Mouse (Mus musculus) G1E (cell line): ENCODE measurements at regions not wholly inside any gene's neighbourhood (a gene's known extent, or its start where the extent isn't known, plus 50 kb on each side); places are given as distances from the start of the nearest gene placed in this dataset.

Experiments used
- ATAC-seq: 2 replicates; pipeline ENCODE4 v1.8.0; 2016; ENCODE audit warnings: mild to moderate bottlenecking; ENCODE audit not compliant: insufficient number of reproducible peaks, poor library complexity, low FRiP score, severe bottlenecking; ENCODE audit errors: extremely low read depth
- DNase-seq: peaks from one replicate; pipeline ENCODE4 v3.0.0; 2012; ENCODE audit warnings: low spot score
- H3K27me3 ChIP-seq: 2 replicates; pipeline ENCODE4 v1.6.1; 2012; ENCODE audit warnings: mild to moderate bottlenecking, low read length, inconsistent platforms; ENCODE audit not compliant: insufficient read depth
- H3K36me3 ChIP-seq: replicated peaks from 2 replicates; pipeline ENCODE3; 2012; ENCODE audit warnings: mild to moderate bottlenecking, inconsistent platforms
- H3K4me1 ChIP-seq: 2 replicates; pipeline ENCODE4 v1.6.1; 2012; ENCODE audit warnings: low read depth, low read length, inconsistent platforms, mixed read lengths; ENCODE audit not compliant: insufficient read depth
- H3K4me3 ChIP-seq: 2 replicates; pipeline ENCODE4 v1.5.1; 2012; ENCODE audit warnings: low read depth, mild to moderate bottlenecking, inconsistent platforms, low read length, moderate library complexity, mixed read lengths
- H3K9me3 ChIP-seq: replicated peaks from 2 replicates; pipeline ENCODE4 v1.6.1; 2012; ENCODE audit warnings: inconsistent platforms
- CTCF ChIP-seq: IDR thresholded peaks from 2 replicates; pipeline ENCODE4 v1.5.1; 2012; ENCODE audit warnings: low read depth, low read length, inconsistent platforms, mixed read lengths
- GATA1 ChIP-seq: IDR thresholded peaks from 2 replicates; pipeline ENCODE4 v1.6.1; 2012; ENCODE audit warnings: borderline replicate concordance, low read length, inconsistent platforms, mixed read lengths
- GATA2 ChIP-seq: IDR thresholded peaks from 2 replicates; pipeline ENCODE4 v1.6.1; 2012; ENCODE audit warnings: low read depth, low read length, inconsistent platforms, borderline replicate concordance
- POLR2AphosphoS5 ChIP-seq: IDR thresholded peaks from 2 replicates; pipeline ENCODE4 v1.6.1; 2012; ENCODE audit warnings: low read depth, low read length, inconsistent platforms; ENCODE audit not compliant: insufficient replicate concordance
- TAL1 ChIP-seq: conservative IDR thresholded peaks from 2 replicates; pipeline ENCODE4 v1.6.1; 2012; ENCODE audit warnings: low read depth, low read length, inconsistent platforms, mixed read lengths

- TF ChIP-seq GATA1, result no peak
- no peak for TF ChIP-seq TAL1
- no peak for TF ChIP-seq CTCF
- TF ChIP-seq POLR2AphosphoS5, result no peak
- TF ChIP-seq GATA2, result no peak
- ATAC-seq, result no peak
Measured at GRCm38 (mm10) chr9:111801381-111801780, 111.2 kb upstream of the Stac start.

DNA sequence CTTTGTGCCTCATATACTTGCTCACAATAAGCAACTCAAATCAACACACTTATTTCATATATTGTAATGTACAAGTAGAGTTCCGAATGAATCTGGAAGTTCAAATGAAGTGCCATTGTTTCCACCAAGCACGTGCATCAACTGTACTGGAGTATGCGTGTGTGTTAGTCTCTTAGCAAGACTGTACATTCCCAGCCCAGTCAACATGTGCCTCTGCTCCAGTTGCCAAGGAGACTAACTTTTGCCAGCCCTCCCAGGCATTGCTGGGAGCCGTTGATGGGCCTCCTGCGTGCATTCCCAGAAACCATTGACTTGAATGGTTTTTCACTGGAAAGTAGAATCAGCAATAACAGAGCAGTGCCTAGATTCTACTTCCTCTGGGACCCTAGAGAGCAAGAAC is 110.7 kb upstream of the Stac start:
- no peaks in the 10 kb centered on the region for H3K36me3 ChIP-seq
- no peak for TF ChIP-seq POLR2AphosphoS5
- TF ChIP-seq GATA2, result no peak
- no peak for TF ChIP-seq CTCF
- no peak for TF ChIP-seq TAL1
- TF ChIP-seq GATA1, result no peak
- no peaks in the 10 kb centered on the region for H3K4me1 ChIP-seq
- peaks cover 43% of the 10 kb centered on the region for H3K9me3 ChIP-seq
- H3K4me3 ChIP-seq, result no peak overlapping the region
- no peak for ATAC-seq
- DNase-seq, result no peak
- H3K27me3 ChIP-seq, result no peaks in the 10 kb centered on the region

More at GRCm38 (mm10) chr9:111801381-111801780, 111.2 kb upstream of the Stac start:
- H3K4me3 ChIP-seq, result no peak overlapping the region
- H3K36me3 ChIP-seq, result no peaks in the 10 kb centered on the region
- H3K4me1 ChIP-seq, result no peaks in the 10 kb centered on the region
- no peak for DNase-seq
- no peaks in the 10 kb centered on the region for H3K27me3 ChIP-seq
- H3K9me3 ChIP-seq, result peaks cover 43% of the 10 kb centered on the region

- DNase-seq (no peak), ATAC-seq (no peak)
- H3K36me3 ChIP-seq, result no peaks in the 10 kb centered on the region
- no peak for TF ChIP-seq GATA2
- no peaks in the 10 kb centered on the region for H3K27me3 ChIP-seq
- H3K4me3 ChIP-seq, result no peak overlapping the region
- peaks cover 12% of the 10 kb centered on the region for H3K9me3 ChIP-seq
- H3K4me1 ChIP-seq, result no peaks in the 10 kb centered on the region
Measured at GRCm38 (mm10) chr9:111778981-111779380, 88.8 kb upstream of the Stac start.

DNA sequence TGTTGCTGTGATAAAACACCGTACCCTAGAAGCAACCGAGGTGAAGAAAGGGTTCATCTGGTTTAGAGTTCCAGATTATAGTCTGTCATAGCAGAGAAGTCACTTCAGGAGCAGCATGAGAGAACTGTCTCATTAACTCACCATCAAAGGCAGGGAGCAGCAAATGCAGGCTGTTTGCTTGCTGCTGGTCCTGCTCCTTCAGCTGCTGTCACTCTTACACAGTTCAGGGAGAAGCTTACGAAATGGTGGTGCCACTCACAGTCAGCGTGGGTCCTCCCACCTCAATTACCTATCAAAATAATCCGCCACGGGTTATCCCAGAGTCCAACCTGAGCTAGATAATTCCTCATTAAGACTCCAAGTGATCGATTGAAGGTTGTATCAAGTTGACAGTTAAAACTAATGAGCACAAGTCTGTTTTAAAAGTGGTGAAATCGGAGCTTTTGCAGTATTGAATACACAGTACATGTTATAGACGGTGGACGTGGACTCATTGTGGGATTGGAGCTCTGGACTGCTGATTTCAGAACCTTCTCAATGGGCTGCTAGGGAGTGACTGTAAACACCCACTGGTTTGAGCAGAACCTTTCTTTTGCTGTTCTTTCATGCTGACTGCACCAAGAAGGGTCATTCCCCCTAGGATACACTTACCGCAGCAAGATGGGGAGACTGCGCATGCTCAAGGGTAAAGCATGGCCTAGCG is 87.4 kb upstream of the Stac start:
- DNase-seq (no peak), ATAC-seq (no peak)
- TF ChIP-seq GATA1, result no peak
- TF ChIP-seq GATA2, result no peak
- no peak for TF ChIP-seq TAL1
- TF ChIP-seq CTCF, result no peak
- no peak for TF ChIP-seq POLR2AphosphoS5
- peaks cover 21% of the 10 kb centered on the region for H3K9me3 ChIP-seq
- no peaks in the 10 kb centered on the region for H3K27me3 ChIP-seq
- no peaks in the 10 kb centered on the region for H3K4me1 ChIP-seq
- no peaks in the 10 kb centered on the region for H3K36me3 ChIP-seq
- H3K4me3 ChIP-seq, result no peak overlapping the region

DNA sequence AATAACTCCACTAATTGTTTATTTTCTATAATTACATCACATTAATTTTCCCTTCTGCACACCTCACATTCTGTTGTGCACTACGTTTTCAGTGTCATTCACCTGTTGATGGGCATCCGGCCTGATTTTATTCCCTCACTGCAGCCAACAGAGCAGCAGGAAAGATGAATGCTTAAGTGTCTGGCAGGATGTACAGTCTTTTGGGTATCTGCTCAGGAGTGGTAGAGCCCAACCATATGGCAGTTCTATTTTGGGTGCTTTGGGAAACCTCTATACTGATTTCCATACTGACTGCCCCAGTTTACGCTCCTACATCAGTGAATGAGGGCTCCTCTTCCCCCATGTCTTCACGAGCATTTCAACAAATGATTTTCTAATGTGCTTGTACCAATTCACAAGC is 84.1 kb upstream of the Stac start:
- Histone ChIP-seq H3K27me3 (no peaks in the 10 kb centered on the region), H3K4me3 (no peak overlapping the region), H3K9me3 (peaks cover 35% of the 10 kb centered on the region), H3K4me1 (no peaks in the 10 kb centered on the region), H3K36me3 (no peaks in the 10 kb centered on the region)
- DNase-seq, result no peak
- no peak for TF ChIP-seq GATA1
- no peak for TF ChIP-seq CTCF
- TF ChIP-seq TAL1, result no peak
- ATAC-seq, result no peak

GRCm38 (mm10) chr9:111762653-111763468 is 72.7 kb upstream of the Stac start:
- ATAC-seq (no peak), DNase-seq (no peak)
- Histone ChIP-seq H3K36me3 (no peaks in the 10 kb centered on the region), H3K4me3 (no peak overlapping the region), H3K4me1 (no peaks in the 10 kb centered on the region), H3K9me3 (peaks cover 38% of the 10 kb centered on the region), H3K27me3 (no peaks in the 10 kb centered on the region)
- TF ChIP-seq CTCF (no peak), GATA1 (no peak), GATA2 (no peak), TAL1 (no peak)

GRCm38 (mm10) chr9:111755235-111755634 is 65.1 kb upstream of the Stac start:
- no peaks in the 10 kb centered on the region for H3K27me3 ChIP-seq
- ATAC-seq (no peak), DNase-seq (no peak)
- H3K9me3 ChIP-seq, result peaks cover 47% of the 10 kb centered on the region
- no peak overlapping the region for H3K4me3 ChIP-seq
- H3K4me1 ChIP-seq, result no peaks in the 10 kb centered on the region
- no peak for TF ChIP-seq POLR2AphosphoS5
- TF ChIP-seq CTCF, result no peak
- no peak for TF ChIP-seq TAL1
- no peak for TF ChIP-seq GATA2
- TF ChIP-seq GATA1, result no peak
- no peaks in the 10 kb centered on the region for H3K36me3 ChIP-seq
